Mouse (Mus musculus) neural tube, embryonic 10.5 days (tissue): ENCODE measurements around the gene Rpn2.

Experiments
- DNase-seq: peaks from one replicate; pipeline ENCODE4 v3.0.0-alpha.2; 2017; ENCODE audit warnings: low spot score; ENCODE audit errors: extremely low spot score

The Rpn2 gene

DNA sequence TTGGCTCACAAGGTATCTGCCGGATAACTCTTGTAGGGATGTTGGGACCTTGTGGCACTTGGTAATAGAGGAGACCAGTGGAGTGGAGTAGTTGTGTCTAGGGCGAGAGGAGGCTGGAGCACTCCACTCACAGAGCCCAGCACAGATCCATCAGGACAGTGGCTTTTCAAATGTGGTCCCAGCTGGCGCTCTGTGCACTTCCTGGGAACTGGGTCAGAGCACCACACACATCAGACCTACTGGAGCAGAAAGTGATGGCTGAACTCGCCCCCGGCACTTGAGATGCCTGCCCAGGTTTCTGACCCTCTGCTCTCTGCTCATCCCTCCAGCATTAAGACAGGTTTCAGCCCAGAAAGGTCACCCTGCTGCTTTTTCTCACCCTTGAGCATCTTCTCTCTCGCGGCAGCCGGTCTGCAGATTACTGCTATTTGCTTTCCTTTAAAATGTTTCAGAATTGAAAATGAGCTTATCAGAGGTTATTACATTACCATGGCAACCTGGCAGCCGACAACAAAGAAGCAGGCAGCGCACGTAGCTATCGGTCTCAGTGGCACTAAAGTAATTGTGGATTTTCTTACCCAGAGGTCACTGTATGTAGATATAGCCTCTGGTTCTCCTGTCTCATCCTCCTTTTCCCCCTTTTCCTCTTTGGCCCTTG is 70.4 kb downstream of the Rpn2 start:
- no peak for DNase-seq

DNA sequence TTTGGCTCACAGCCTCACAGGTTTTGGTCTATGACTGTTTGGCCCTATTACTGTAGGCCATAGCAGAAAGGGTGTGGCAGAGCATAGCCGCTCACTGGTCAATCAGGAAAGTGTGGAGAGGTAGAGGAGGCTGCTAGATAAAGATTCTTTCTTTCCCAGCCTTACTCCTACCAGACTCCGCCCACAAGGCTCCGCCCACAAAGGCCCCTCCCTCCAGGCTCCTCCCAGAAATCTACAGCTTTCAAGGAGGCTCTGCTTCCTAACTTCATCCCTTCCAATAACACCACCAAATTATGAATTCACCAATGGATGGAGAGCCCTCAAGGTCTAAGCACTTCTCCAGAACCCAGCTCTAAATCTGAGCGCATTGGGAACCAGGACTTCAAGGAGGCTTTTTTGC is 74.4 kb downstream of the Rpn2 start:
- no peak for DNase-seq

DNA sequence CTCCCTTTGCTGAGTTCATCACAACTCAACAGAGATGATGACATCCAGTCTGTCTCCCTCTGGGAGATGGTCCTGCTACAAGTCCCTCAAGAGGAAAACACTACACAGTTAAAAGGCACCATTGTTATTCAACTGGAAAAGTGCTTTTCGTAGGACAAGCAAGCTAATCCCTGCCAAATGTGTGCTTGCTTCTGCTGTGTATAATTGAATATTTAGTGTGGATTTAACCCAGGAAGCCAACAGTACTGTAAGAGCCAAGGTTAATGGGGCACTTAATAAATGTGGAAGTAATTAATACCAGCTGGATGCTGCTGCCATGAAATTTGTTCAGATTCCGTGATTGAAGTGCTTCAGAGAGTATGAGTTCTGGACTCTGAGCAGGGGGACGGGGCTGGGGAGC is 75.3 kb downstream of the Rpn2 start:
- DNase-seq: no peak

DNA sequence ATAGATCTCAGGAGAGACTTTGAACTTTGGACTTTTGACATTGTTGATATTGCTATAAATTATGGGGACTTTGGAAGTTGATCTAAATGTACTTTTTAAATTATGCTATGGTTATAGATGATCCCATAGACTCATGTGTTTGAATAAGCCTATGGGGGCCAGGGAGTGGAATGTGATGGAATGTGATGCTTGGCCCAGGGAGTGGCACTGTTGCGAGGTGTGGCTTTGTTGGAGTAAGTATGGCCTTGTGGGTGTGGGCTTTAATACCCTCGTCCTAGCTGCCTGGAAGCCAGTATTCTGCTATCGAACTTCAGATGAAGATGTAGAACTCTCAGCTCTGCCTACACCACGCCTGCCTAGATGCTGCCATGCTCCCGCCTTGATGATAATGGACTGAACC is 81.2 kb downstream of the Rpn2 start:
- no peak for DNase-seq

DNA sequence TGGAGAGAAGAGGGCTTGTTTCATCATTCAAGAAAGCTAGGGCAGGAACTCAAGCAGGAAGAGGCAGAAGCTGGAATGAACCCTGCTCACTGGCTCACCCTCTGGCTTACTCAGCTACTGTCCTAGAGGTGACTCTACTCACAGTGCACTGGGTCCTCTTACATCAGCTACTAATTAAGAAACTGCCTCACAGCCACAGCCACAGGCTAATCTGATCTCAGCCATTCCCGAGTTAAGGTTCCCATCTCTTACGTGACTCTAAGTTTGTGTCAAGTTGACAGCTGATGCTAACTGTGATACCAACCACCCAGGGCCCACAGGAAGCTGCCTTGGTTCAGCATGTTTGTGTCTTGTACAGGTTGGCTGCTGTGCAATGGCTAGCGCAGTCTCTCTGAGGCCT is 84.2 kb downstream of the Rpn2 start:
- DNase-seq: no peak

DNA sequence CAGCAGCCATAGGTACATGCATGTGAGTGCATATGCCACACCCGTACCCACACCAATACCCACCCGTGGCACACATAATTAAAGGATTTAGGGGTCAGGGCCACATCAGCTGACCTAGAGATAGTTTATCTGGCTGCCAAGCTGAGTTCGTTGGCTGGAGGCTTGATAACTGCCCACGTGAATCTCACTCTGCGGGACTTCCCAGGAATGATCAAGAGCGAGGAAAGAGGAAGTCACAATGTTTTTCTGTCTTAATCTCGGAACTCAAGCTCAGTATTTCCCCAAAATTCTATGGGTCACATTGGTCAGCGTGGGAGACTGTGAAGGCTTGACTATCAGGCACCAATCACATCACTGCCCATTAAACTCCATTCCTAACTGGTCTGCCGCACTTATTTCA is 87.9 kb downstream of the Rpn2 start:
- DNase-seq: no peak

DNA sequence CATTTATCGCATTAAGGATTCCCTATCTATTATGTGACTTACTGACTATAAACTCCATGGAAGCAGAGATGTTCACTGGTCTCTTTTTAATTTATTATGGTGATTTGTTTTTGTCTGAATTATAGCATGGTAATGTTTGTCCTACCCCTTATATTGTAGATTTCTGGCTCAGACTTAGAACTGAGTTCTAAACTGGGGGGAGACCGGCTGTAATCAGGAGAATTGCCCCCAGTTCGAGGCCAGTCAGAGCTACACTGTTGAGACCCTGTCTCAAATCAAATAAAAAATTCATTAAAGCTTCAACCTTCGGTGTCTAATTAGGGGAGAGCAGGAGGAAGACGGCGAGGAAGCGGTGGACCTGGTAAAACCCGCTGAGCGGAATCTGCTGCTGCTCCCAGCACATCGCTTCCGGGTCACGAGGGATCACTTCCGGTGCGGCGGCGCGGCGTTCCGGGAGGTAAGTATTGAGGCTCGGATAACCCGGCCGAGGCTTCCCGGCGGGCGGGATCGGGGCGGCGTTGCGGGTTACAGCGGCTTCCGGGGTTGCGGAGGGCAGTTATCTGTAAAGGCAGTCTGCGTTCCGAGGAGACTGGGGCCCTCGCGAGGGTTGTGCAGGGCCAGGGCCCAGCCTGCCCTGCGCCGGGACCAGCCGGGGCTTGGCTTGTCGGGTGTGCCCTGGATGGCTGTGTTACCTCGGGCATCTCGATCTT is 88.5 kb downstream of the Rpn2 start, which contains the start of gene Manbal:
Gene Manbal (plus strand): TSS at position 411 of the 710 bp plus-strand sequence.
- peak; percentile 97 for DNase-seq

DNA sequence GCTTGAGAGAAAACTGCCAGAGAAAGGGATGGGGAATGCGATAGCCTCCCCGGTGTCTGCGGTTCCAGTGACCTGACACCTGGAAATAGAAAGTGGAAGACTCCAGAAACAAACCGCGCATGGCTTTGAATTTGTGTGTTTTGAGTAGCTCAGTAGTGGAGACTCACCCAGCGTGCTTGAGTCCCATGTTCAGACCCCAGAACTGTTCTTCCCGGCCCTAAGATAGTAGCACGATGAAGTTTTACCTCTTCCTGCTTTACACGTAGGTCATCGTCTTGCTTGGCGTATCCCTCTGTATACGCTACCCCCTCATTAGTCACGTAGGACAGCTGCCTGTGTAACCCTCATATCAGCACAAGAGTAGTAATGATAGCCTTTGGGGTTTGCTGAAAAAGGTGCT is 89.2 kb downstream of the Rpn2 start:
- no peak for DNase-seq

DNA sequence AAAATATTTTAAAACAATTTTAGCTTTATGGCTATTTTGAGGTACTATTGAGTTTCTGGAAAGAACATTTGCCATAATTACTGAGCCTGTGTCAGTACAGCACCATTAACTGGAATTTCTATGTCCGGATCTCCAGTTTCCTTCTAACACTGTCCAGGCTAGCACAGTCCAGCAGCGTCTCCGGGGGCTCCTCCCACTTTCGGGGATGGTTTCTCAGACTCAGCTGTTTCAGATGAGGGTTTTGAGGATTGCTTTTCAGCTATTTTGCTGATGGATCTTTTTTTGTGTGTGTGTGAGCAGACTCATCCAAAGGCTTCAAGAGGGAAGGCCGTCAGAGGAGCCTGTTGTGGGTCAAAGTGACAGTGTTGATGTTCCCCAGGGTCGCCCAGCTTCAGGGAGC is 92.9 kb downstream of the Rpn2 start:
- no peak for DNase-seq

DNA sequence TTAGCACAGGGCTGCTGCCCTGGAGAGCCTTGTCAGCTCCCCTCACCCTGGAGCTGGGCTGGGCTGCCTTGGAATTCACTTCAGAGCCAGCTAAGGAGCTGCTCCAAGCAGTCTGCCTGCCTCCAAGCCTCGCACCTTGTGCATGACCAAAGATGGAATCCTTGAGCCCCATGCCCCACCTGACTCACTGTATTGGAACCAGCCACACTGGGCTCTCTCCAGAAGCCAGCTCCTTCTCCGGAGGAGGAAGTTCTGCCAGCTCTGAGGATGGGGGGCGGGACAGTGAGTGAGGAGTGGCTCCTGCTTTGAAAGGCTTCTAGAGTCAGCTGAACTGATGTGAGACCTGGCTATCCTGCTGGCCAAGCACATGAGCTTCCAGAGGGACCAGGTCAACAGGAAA is 94.9 kb downstream of the Rpn2 start:
- DNase-seq: no peak

DNA sequence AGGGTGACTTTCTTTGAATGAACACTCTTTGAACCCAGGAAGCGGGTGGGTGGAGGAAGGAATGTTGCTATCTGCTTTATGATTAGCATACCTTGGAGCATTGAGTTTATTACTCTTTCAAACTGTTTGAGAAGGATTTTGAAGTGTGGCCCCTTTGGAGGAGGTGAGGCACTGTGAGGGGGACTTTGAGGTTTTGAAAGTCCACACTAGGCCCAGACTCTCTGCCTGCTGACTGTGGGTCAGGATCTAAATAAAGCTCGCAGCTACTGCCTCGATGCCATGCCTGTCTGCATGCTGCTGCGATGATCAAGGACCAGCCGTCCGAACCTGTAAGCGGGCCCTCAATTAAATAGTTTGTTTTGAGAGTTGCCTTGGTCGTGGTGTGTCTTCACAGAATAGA is 96.2 kb downstream of the Rpn2 start:
- no peak for DNase-seq
